ENCODE assay signal across 8 mouse cellular contexts in genomic region chr12:17557344-17557966, GRCm38 (mm10). TPM values are rescaled to one million over a fixed set of nuclear protein-coding genes. Genes with fewer than 3 reads are reported as not detected.
DNase-seq lines count a peak whose midpoint lies in the region; ATAC-seq lines count a peak whose summit lies in the region.

No protein-coding gene starts in this region.

- peaks cover 18% of the 10 kb centered on the region for H3K4me1 ChIP-seq in heart, embryonic 10.5 days
- H3K4me1 ChIP-seq in forebrain, embryonic 11.5 days (replicated peaks; ENCODE audit: control insufficient read depth, insufficient read depth, low read length) = peaks cover 13% of the 10 kb centered on the region; the same call in 1 of the 2 replicates
- peaks cover 28% of the 10 kb centered on the region for H3K4me1 ChIP-seq in midbrain, embryonic 12.5 days
- H3K4me1 ChIP-seq in intestine, embryonic 15.5 days (replicated peaks) = 0 out of 2 replicates have a peak, but pooled peaks cover 2% of the 10 kb centered on the region

- H3K36me3 ChIP-seq in heart, embryonic 10.5 days = no peaks in the 10 kb centered on the region
- no peaks in the 10 kb centered on the region for H3K36me3 ChIP-seq in forebrain, embryonic 11.5 days (ENCODE audit: control insufficient read depth, insufficient read depth, low read length)
- no peaks in the 10 kb centered on the region for H3K36me3 ChIP-seq in midbrain, embryonic 12.5 days
- no peaks in the 10 kb centered on the region for H3K36me3 ChIP-seq in intestine, embryonic 15.5 days

- 24% methylated on average over 7 of the region's 7 CpGs for WGBS in heart, embryonic 10.5 days
- WGBS in forebrain, embryonic 11.5 days = 4% methylated on average over 7 of the region's 7 CpGs
- 4% methylated on average over 7 of the region's 7 CpGs for WGBS in midbrain, embryonic 12.5 days
- WGBS in intestine, embryonic 15.5 days = 49% methylated on average over 7 of the region's 7 CpGs

- H3K4me3 ChIP-seq in heart, embryonic 10.5 days = 0 out of 2 replicates have a peak overlapping the region, but pooled peaks have one; percentile 35
- no peak overlapping the region for H3K4me3 ChIP-seq in forebrain, embryonic 11.5 days (ENCODE audit: low read depth, low read length)
- no peak overlapping the region for H3K4me3 ChIP-seq in midbrain, embryonic 12.5 days
- H3K4me3 ChIP-seq in intestine, embryonic 15.5 days (replicated peaks) = no peak overlapping the region

- no peak for DNase-seq in heart, embryonic 10.5 days (ENCODE audit: low spot score)
- DNase-seq in heart, postnatal 14 days = no peak
- DNase-seq in Muller cell, postnatal 12 days (ENCODE audit: inconsistent ontology term) = peak; percentile 72
- DNase-seq in forebrain, embryonic 11.5 days (ENCODE audit: low spot score) = peak; percentile 81
- DNase-seq in gastrocnemius, postnatal 4 days (ENCODE audit: low spot score in 2 of 2) = no peak

- ATAC-seq in forebrain, embryonic 11.5 days (replicated peaks; ENCODE audit: low FRiP score) = peak; percentile 72
- ATAC-seq in midbrain, embryonic 12.5 days (ENCODE audit: low FRiP score, low read depth) = peak; percentile 55
- ATAC-seq in erythroblast, adult 5-6 weeks (replicated peaks; ENCODE audit: low FRiP score, poor library complexity, severe bottlenecking) = no peak
- ATAC-seq in intestine, embryonic 15.5 days = no peak

- intact Hi-C loops in heart, postnatal 14 days (cut with DNase I) = loop anchor here (5.0 kb wide), 1 partner anchor 135 kb away; the partner anchor contains the start of gene Hpcal1

- H3K27ac ChIP-seq in heart, embryonic 10.5 days = peak overlapping the region; percentile 59
- H3K27ac ChIP-seq in forebrain, embryonic 11.5 days (ENCODE audit: low read depth, low read length) = peak overlapping the region; percentile 84
- H3K27ac ChIP-seq in midbrain, embryonic 12.5 days (replicated peaks) = peak overlapping the region; percentile 87
- no peak overlapping the region for H3K27ac ChIP-seq in intestine, embryonic 15.5 days

- no peaks in the 10 kb centered on the region for H3K27me3 ChIP-seq in heart, embryonic 10.5 days (ENCODE audit: insufficient read depth, poor library complexity, severe bottlenecking)
- H3K27me3 ChIP-seq in forebrain, embryonic 11.5 days (ENCODE audit: control insufficient read depth, insufficient read depth, low read length) = no peaks in the 10 kb centered on the region
- no peaks in the 10 kb centered on the region for H3K27me3 ChIP-seq in midbrain, embryonic 12.5 days
- H3K27me3 ChIP-seq in intestine, embryonic 15.5 days (replicated peaks) = no peaks in the 10 kb centered on the region

- H3K4me2 ChIP-seq in forebrain, embryonic 11.5 days (ENCODE audit: low read depth, low read length, severe bottlenecking) = peak overlapping the region; percentile 29; the same call in 1 of the 2 replicates
- peak overlapping the region; percentile 32 for H3K4me2 ChIP-seq in midbrain, embryonic 12.5 days (replicated peaks)
- no peak overlapping the region for H3K4me2 ChIP-seq in intestine, embryonic 15.5 days (replicated peaks)

- no peaks in the 10 kb centered on the region for H3K9me3 ChIP-seq in heart, embryonic 10.5 days
- no peaks in the 10 kb centered on the region for H3K9me3 ChIP-seq in forebrain, embryonic 11.5 days (ENCODE audit: control insufficient read depth, low read length)
- H3K9me3 ChIP-seq in midbrain, embryonic 12.5 days = no peaks in the 10 kb centered on the region
- H3K9me3 ChIP-seq in intestine, embryonic 15.5 days = no peaks in the 10 kb centered on the region

- H3K9ac ChIP-seq in forebrain, embryonic 11.5 days (ENCODE audit: low read length) = peak overlapping the region; percentile 31; the same call in 1 of the 2 replicates
- H3K9ac ChIP-seq in midbrain, embryonic 12.5 days (replicated peaks) = no peak overlapping the region
- H3K9ac ChIP-seq in intestine, embryonic 15.5 days = no peak overlapping the region

RNA-seq across cellular contexts. Expression of gene Odc1, which starts 12.9 kb away (rescaled TPM):
- polyA plus RNA-seq in heart, embryonic 10.5 days (2016; fragmentation: Nextera tagmentation; extraction: Ambion mirVana) = 173 and 235 TPM in 2 replicates
- 10 to 100 TPM; 50.6 to 59.0 TPM for total RNA-seq in heart, postnatal 14 days (2021)
- 339 and 354 TPM in 2 replicates for polyA plus RNA-seq in forebrain, embryonic 11.5 days (2014; fragmentation: Nextera tagmentation; extraction: Ambion mirVana)
- polyA plus RNA-seq in midbrain, embryonic 12.5 days (2016; fragmentation: Nextera tagmentation; extraction: Ambion mirVana) = 248 and 264 TPM in 2 replicates
- total RNA-seq in gastrocnemius, postnatal 4 days (2021) = 100 to 1,000 TPM; 126 to 127 TPM
- 578 and 641 TPM in 2 replicates for total RNA-seq in erythroblast, adult 5-6 weeks (2015; ENCODE audit: low replicate concordance)
- total RNA-seq in erythroblast, adult 5-6 weeks (2017; ENCODE audit: low replicate concordance) = 1,162 and 1,709 TPM in 2 replicates
- polyA plus RNA-seq in intestine, embryonic 15.5 days (2015; fragmentation: Nextera tagmentation; extraction: Ambion mirVana) = 203 and 216 TPM in 2 replicates

Comparison
In these comparisons a context has a peak if more than half of its experiments do, and no peak if none do; other contexts are left out.
1. DNase-seq: peak in Muller cell, postnatal 12 days (single experiment) and forebrain, embryonic 11.5 days (single experiment); none in heart, embryonic 10.5 days (single experiment), heart, postnatal 14 days (0 of 2) and gastrocnemius, postnatal 4 days (0 of 2).
2. ATAC-seq: peak in forebrain, embryonic 11.5 days (single experiment) and midbrain, embryonic 12.5 days (single experiment); none in erythroblast, adult 5-6 weeks (single experiment) and intestine, embryonic 15.5 days (single experiment).